8 mouse cellular contexts compared by ENCODE assay signal in the genomic region with DNA sequence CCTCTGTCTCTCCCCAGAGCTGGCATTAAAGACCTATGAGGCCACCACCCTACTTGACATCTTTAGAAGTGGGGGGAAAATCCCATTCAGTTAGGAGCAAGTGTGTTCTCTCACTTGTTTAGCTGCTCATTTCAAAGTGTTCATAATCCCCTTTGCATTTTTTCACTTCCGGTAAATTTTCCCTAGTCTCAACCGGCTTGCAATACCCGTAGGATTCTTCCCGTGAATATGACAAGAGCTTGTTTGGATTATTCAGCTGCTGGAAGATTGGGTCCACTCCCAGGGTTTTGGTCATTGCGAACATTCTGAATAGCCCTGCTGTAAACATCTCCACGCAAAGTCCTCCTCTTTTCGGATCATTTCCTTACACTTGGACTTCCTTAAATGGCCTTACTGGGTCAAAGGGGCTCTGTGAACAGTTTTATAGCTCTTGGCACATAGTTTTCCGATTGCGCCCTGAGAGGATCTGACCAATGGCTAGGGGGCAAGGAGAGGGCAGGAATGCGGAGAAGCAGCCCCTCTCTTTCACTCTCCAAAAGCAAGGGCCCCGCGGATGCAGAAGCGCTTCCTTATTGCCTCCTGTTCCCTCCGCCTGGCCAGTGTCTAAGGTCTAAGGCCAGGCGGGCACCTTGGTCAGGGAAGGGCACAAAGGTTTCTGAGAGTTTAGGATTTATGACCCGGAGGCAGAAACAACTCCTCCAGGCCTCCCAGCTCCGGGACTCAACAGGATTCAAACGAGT. TPM values are rescaled to one million over a fixed set of nuclear protein-coding genes. Genes with fewer than 3 reads are reported as not detected.
DNase-seq lines count a peak whose midpoint lies in the region; ATAC-seq and TF ChIP-seq lines count a peak whose summit lies in the region.

No protein-coding gene starts in this region.

- H3K9ac ChIP-seq in kidney, embryonic 15.5 days = peak overlapping the region; percentile 79
- H3K9ac ChIP-seq in lung, embryonic 15.5 days = peak overlapping the region; percentile 85

- no peak for TF ChIP-seq CTCF in bone marrow, adult 2 months (IDR thresholded peaks at IDR 0.05; ENCODE audit: control insufficient read depth, insufficient read depth, low read length)

- H3K4me1 ChIP-seq in kidney, embryonic 15.5 days = peaks cover 31% of the 10 kb centered on the region
- peaks cover 2% of the 10 kb centered on the region for H3K4me1 ChIP-seq in bone marrow, adult 2 months (ENCODE audit: control insufficient read depth, insufficient read depth, low read length)
- peaks cover 24% of the 10 kb centered on the region for H3K4me1 ChIP-seq in lung, embryonic 15.5 days

- peak; percentile 3; the same call in 1 of the 2 replicates for ATAC-seq in kidney, embryonic 15.5 days (replicated peaks; ENCODE audit: low FRiP score)
- ATAC-seq in hematopoietic stem cell, adult 5-6 weeks (replicated peaks in 1 of 2; ENCODE audit: insufficient read depth in 1 of 2, low FRiP score in 2 of 2, low TSS enrichment in 1 of 2, low read depth in 1 of 2, poor library complexity in 2 of 2, severe bottlenecking in 2 of 2) = peak; percentile 35 to 43
- peak; percentile 24 for ATAC-seq in lung, embryonic 15.5 days (ENCODE audit: borderline replicate concordance, extremely low read depth, low FRiP score, low TSS enrichment)

- H3K9me3 ChIP-seq in kidney, embryonic 15.5 days (replicated peaks) = no peaks in the 10 kb centered on the region
- no peaks in the 10 kb centered on the region for H3K9me3 ChIP-seq in lung, embryonic 15.5 days

- no peaks in the 10 kb centered on the region for H3K27me3 ChIP-seq in kidney, embryonic 15.5 days
- no peaks in the 10 kb centered on the region for H3K27me3 ChIP-seq in lung, embryonic 15.5 days

- H3K27ac ChIP-seq in kidney, embryonic 15.5 days = peak overlapping the region; percentile 98
- H3K27ac ChIP-seq in bone marrow, adult 2 months (ENCODE audit: control insufficient read depth, insufficient read depth, low read depth, low read length, poor library complexity) = peak overlapping the region; percentile 100
- peak overlapping the region; percentile 99 for H3K27ac ChIP-seq in lung, embryonic 15.5 days

- H3K36me3 ChIP-seq in kidney, embryonic 15.5 days = no peaks in the 10 kb centered on the region
- H3K36me3 ChIP-seq in lung, embryonic 15.5 days = no peaks in the 10 kb centered on the region

- WGBS in kidney, embryonic 15.5 days = 2% methylated on average over 18 of the region's 18 CpGs
- WGBS in bone marrow, adult 2 months = 2% methylated on average over 18 of the region's 18 CpGs
- WGBS in lung, embryonic 15.5 days = 3% methylated on average over 18 of the region's 18 CpGs

- H3K4me3 ChIP-seq in kidney, embryonic 15.5 days (replicated peaks) = peak overlapping the region; percentile 74
- H3K4me3 ChIP-seq in bone marrow, adult 2 months (replicated peaks; ENCODE audit: control insufficient read depth, low read depth, low read length) = peak overlapping the region; percentile 97
- H3K4me3 ChIP-seq in lung, embryonic 15.5 days = peak overlapping the region; percentile 98

- DNase-seq in kidney, adult 11 months = no peak
- DNase-seq in skeletal muscle tissue, adult 2 months (ENCODE audit: low read depth, low spot score) = peak; percentile 61
- DNase-seq in cerebellum, adult 11 months = no peak
- DNase-seq in layer of hippocampus, adult 11-12 months (ENCODE audit: low spot score) = no peak

- H3K4me2 ChIP-seq in kidney, embryonic 15.5 days = peak overlapping the region; percentile 85
- H3K4me2 ChIP-seq in lung, embryonic 15.5 days = peak overlapping the region; percentile 72

- TF ChIP-seq POLR2A in bone marrow, adult 2 months (IDR thresholded peaks at IDR 0.05; ENCODE audit: borderline replicate concordance, control insufficient read depth, low read depth, low read length) = no peak

RNA-seq across cellular contexts. Expression of a gene that starts 0.9 kb away (rescaled TPM):
- 15.8 and 16.6 TPM in 2 replicates for polyA plus RNA-seq in kidney, embryonic 15.5 days (2015; fragmentation: Nextera tagmentation; extraction: Ambion mirVana)
- 16.7 and 24.1 TPM in 2 replicates for polyA plus RNA-seq in bone marrow, adult 2 months (2011; ENCODE audit: insufficient read depth, insufficient read length, low replicate concordance, missing spikeins)
- 113 and 124 TPM in 2 replicates for total RNA-seq in hematopoietic stem cell, adult 5-6 weeks (2017)
- polyA plus RNA-seq in lung, embryonic 15.5 days (2015; fragmentation: Nextera tagmentation; extraction: Ambion mirVana) = 20.0 and 20.9 TPM in 2 replicates
